Mouse (Mus musculus) retina, postnatal 7 days (tissue): Measurements from ENCODE around the gene Brd7.

Experiments
- DNase-seq: peaks from one replicate; pipeline ENCODE4 v3.0.0-alpha.2; 2012; ENCODE audit warnings: low read depth, low spot score

Gene Brd7

DNA sequence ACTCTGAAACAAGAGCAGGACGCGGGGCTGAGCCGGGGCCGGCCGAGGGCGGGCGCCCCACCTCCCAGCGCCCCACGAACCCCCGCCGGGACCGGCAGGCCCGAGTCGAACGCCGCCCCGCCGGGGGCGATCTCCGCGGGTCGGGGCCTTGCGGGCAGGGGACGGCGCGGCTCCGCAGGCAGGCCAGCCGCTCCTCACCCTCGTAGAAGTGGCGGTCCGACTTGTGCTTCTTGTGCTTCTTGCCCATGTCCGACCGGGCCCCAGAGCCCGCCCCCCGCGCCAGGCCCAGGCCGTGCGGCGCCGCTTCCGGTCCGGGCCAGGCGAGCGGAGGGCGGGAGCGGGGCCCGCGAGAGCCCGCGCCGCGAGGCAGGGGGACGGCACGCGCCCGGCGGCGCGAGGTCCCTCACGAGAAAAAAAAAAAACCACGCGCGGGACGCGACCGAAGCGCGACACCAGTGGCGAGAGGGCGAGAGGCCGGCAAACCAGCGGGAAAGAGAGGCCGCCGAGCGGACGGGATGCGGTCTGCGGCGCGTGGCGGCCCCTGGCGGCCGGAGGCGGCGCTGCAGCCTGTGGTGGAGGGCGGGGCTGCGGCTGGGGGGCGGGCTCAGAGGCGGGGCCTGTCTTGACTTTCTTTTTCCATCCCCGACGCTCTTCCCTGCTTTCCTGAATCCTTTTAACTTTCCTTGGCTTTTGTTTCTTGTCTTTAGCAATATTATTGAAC lies at the start of gene Brd7:
TSS of gene Brd7 (minus strand) at position 487 of the 721 bp plus-strand sequence.
- DNase-seq, result peak; percentile 81

DNA sequence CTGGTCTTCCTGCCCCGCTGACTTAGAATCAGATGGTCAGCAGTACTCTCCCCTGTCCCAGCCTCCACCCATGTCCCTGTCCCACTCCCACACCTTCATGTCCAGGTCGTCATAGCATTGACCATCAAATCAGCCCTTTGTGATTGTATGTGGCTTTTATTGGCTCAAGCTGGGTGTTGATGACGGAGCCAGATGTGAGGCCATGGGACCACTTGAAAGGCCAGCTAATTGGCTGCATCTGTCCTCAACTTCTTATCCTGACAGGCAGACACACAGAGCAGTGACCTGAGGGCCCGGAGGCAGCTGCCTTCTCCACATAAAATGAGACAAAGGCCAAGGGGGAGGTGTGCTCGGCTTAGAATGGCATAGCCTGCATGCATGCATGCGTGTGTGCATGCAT lies 49.5 kb upstream of the Brd7 start:
- DNase-seq, result no peak

DNA sequence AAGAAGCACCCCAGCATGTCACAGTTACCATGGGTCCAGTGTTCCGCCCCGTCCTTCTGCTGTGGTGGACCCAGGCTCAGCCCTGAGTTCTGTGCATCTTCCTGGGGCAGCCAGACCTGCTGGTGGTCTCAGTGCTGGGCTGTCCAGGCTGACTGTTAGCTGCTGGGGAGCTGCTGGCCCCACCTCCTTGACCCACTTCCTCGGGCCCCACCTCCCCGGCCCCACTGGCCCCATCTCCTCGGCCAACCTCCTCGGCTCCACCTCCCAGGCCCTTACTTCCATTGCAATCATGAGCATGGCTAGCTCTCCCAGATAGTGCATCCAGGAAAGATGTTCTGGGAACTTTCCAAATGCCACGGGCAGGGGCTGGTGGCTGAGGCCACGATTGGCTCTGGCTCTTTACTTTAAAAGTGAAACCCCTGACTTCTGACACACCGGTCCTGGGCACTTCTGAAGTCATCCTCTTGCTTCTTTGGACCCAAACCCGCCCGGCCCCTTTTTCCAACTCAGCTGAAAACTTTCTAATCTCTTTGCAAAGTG lies 47.5 kb upstream of the Brd7 start:
- no peak for DNase-seq

GRCm38 (mm10) chr8:88407716-88408115 lies 45.7 kb upstream of the Brd7 start:
- no peak for DNase-seq

GRCm38 (mm10) chr8:88398060-88398459 lies 36.1 kb upstream of the Brd7 start:
- DNase-seq, result no peak

DNA sequence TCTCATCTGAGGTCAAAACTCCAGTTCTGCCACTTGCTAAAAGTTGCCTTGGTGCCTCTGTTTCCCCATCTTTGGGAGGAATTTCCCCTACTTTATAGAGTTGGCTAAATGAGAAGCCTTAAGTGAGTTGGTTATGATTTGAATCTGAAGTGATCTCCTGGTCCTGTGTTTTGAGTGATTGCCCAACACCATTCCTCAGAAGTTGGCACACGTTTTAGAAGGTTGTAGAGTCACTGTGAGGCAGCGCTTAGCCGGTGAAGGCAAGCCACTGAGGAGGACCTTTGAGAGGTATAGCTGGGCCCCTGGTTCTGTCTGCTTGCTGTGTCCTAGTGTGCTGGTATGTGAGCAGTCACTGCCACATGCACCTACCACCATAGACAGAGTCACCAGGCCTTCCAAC lies 31.3 kb upstream of the Brd7 start:
- no peak for DNase-seq

DNA sequence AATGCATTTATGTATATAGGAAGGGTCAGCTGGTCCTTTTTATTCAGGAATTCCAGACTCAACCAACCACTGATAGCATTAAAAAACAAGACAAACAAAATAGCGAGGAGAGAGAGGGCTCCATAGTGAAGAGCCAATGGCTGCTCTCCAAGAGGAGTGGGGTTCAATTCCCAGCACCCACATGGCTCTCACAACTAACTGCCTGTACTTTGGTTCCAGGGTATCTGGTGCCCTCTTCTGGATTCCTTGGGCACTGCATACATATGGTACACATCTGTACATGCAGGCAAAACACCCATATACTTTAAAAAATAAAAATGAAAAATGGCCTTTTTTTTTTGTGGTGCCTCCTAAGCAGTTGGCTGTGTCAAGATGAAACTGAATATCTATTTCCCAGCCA lies 28.8 kb upstream of the Brd7 start:
- no peak for DNase-seq

DNA sequence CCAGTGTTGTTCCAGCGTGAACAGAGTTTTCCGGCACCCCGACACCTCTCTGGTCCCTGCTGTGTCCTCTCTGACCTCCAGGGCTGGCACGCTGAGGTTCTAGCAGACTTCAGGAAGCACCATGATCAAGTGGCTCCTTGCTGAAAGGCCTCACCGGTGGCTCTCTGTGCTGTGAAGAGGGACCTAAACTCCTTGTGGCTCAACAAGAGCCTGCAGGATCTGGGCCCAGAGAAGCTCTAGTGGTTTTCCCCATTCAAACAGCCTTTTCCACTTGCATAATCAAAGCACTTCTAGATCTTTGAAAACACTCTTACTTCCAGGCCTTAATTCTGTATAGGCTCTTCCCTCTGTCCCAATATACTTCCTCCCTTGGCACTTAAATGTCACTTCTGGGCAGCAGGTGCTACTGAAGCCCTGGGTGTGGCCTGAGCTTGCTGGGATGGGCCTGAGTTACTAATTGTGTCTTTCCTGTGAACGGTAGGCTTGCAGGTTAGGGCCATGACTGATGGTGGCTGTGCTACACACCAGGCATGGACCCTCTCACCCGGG lies 26.8 kb upstream of the Brd7 start:
- DNase-seq, result no peak

DNA sequence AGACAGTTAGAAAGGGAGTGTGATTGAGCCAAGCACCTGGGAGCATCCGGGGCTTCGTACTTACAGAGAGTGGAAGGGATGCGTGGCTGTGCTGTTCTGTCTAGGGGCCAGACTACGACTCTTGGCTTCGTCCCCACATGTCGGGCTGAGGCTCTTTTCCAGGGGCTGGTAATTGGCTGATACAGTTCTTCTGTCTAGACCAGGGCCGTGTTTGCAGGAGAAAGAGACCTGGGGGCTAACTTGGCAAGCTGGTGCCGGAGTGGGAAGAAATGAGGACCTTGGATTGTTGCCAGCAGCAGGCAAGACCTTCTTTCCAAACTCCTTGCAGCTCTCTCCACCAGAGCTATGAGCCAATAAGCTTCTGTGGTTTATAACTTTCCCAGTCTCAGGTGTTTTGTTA lies 25.9 kb upstream of the Brd7 start:
- DNase-seq, result no peak

GRCm38 (mm10) chr8:88383164-88383556 lies 21.2 kb upstream of the Brd7 start:
- DNase-seq, result no peak

GRCm38 (mm10) chr8:88382311-88383163 lies 20.5 kb upstream of the Brd7 start:
- DNase-seq, result no peak

DNA sequence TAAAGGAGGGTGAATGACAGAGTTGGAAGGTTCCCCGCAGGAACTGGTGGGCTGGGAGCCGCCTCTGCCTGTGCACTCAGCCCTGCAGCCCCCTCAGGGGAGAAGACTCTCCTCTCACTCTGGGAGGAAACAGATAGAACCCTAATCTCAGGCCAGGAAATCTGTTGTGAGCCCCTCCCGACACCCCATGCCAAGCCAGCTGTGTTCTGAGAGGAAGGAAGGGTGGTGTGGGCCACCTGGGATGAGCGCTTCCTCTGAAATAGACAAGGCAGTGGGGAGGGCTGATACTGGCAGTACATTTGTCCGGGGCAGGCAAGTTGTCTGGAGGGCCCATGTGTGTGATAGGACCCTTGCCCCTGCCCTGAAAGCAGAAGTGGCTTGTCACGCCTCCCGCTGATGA lies 18.5 kb upstream of the Brd7 start:
- no peak for DNase-seq

GRCm38 (mm10) chr8:88376836-88377582 lies 15.0 kb upstream of the Brd7 start:
- peak; percentile 81 for DNase-seq

- peak; percentile 70 for DNase-seq
Observed at GRCm38 (mm10) chr8:88371522-88371921, 9.5 kb upstream of the Brd7 start.

GRCm38 (mm10) chr8:88369805-88370204 lies 7.8 kb upstream of the Brd7 start:
- DNase-seq, result no peak

GRCm38 (mm10) chr8:88369221-88369620 lies 7.2 kb upstream of the Brd7 start:
- peak; percentile 47 for DNase-seq

- DNase-seq, result no peak
Observed at GRCm38 (mm10) chr8:88362446-88363150, 604 bp upstream of the Brd7 start.

DNA sequence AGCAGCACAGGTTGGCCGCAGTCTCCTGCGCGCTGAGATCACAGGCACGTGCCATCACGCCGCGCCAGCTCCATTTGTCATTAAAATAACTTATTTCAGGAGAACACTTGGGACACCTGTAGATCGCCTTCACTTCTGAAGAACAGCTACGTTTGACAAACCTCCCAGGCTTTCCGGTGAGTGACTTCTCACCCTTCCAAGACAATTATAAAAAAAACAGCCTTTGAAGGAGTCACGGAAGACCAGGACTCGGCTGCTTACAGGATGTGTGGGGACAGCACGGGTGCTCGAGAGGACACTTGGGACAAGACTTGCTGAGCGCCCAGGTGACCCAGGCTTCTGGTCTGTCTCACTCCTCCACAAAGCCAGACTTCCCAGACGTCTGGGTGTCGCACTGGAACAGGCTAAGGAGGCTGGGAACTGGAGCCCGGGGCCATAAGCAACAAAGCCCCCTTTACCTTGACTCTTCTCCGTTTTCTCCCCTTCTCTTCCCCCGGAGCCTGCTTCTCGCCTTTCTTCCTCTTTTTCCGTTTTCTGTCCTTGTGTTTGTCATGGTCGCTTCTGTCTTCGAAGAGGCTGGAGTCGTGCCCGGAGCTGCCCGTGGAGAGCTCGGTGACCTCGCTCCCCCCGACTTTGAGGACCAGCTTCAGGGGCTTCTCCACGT lies 818 bp downstream of the Brd7 start:
- DNase-seq, result no peak

DNA sequence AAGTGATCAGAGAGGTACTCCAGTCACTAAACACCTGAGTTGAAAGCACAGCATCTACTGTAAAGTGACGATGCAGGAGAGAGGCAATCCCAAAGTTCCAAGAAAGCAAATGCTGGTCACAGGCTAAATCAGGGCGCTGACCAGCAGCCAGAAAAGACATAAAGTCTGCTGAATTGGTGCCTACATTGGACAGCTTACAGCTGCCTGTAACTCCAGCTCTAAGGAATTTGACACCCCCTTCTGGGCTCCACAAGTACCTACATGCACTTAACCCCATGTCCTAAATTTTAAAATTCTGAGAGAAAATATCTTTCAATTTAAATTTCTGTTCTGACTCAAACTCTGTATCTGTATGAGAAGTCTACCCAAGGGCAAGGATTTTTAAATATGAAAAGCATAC lies 2.0 kb downstream of the Brd7 start:
- no peak for DNase-seq

DNA sequence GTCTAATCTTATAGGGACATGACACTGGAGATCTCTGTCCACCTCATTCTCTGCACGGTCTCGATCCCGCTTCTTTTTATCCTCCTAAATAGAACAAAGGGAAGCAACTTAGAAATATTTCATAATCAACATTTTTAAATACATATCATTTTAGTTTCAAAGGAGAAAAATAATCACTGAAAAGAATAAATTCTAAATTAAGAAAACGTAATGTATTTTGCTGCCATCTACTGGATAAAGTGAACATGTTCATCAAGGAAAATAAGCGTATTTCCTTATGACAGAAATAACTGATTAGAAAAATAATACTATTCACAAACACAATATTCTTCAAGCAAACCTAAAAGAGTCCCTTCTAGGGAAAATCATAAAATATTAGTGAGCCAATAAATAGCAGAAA lies 4.0 kb downstream of the Brd7 start:
- no peak for DNase-seq
